Mouse (Mus musculus) ZHBTc4 (cell line): ENCODE data around the gene 1700023F06Rik.

Experiments used
- DNase-seq: peaks from one replicate; pipeline ENCODE4 v3.0.0-alpha.2; 2011; ENCODE audit warnings: low read depth, low spot score

Gene 1700023F06Rik

GRCm38 (mm10) chr11:103208458-103208857 is at the start of gene 1700023F06Rik:
Gene 1700023F06Rik (minus strand): TSS chr11:103208558.
- no peak for DNase-seq

DNA sequence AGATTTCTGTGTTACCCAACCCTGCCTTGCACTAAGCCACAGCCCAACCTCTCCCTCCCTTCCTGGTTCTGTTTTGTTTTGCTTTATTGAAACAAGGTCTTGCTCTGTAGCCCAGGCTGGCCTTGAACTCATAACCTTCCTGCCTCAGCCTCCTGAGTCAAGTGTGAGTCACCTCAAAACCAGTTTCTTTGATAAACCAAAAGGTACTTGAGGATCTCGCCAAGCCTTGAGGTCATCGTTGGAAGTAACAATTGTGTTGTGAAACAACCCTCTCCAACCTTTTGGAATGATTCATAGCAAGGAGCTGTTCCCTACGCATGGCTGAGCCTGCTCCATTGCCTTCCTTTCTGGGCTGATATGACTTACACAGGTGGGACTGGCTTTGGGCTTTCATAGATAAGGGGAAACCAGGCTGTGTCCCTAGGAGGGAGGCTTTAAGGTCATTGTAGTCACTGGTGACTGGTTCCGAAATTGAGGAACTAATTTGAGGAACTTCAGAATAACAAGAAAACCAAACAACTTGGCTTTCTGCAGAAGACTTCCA is 49.7 kb upstream of the 1700023F06Rik start:
- DNase-seq, result no peak

DNA sequence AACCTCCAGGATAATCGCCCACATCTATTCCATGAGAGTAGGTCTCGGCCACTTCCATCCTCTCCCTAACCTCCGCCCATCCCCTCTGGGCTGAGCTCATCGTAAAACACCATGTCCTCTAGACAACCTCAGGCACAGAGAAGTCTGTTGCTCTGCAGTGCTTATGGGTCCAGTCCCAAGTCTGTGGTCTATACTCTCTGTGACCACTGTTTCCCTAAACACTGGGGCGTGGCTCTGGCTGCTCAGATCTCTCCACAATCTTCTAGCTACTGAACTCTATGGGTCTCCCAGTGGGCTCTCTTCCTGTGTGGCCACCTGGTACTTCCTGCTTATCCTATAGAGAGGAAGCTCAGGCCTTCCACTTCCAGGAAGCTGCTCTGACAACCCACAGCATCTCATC is 45.2 kb upstream of the 1700023F06Rik start:
- DNase-seq, result no peak

DNA sequence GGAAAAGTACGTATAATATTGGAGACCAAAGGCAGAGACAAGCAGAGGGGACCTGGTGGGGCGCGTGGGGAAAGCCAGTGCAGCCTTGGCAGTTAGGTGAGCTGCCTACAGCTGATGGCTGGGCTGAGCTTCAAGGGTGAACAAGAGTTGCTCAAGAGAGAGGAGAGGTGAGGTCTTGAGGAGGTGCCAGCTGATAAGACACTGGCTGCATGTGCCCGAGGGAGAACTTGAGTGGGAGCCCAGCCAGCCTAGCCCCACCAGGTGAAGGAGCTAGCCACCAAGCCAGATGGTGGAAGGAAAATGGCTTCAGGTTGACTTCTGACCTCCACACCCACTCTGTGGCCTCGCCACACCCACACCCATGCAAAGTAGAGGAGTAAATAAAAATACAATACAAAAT is 44.0 kb upstream of the 1700023F06Rik start:
- no peak for DNase-seq

- DNase-seq, result no peak
Observed at GRCm38 (mm10) chr11:103250324-103250723, 42.0 kb upstream of the 1700023F06Rik start.

- no peak for DNase-seq
Observed at GRCm38 (mm10) chr11:103249509-103249908, 41.2 kb upstream of the 1700023F06Rik start.

DNA sequence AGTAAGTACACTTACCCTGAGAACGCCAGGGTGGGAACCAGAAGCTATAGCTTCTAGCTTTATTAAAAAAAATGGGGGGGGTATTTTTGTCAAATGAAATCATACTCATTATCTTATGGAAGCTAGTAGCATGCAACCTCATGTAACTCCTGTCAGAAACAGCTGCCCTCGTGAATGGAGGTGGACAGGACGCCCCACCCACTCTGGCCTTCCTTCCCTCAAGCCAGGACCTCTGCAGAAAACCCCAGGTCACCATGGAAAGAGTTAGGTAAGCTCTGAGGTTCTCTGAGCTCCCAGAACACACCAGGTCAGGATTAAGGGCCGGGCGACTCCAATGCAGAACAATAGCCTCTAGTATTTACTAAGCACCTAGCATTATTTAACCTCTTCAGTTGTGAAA is 40.5 kb upstream of the 1700023F06Rik start:
- no peak for DNase-seq

DNA sequence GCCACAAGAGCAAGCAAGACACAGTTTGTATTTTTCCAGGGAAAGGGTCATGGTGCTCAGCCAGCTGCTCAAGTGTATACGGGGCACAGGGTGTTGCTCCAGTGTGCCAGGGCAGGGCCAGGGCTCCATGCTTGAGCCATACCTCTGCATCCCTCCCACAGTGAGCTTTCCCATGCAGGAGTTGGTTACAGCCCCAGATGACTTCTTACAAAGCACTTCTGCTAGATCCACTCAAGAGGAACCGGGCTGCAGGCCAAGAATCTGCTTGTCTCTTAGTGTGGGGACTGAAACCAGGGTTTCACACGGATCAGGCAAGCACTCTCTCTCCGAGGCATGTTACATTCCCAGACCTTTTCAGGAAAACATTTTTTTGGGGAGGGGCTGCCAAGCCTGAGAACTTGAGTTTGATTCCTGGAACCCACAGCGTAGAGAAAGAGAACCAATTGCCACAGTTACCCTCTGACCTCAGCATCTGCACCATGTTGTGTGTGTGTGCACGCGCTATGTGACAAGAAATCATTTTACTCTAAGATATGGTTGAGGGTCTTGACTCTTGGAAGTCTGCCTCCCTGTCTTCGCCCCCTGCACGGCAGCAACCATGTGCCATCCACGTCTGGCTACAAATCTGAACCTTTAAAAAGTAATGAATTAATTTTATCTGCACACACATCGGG is 39.3 kb upstream of the 1700023F06Rik start:
- DNase-seq, result no peak

DNA sequence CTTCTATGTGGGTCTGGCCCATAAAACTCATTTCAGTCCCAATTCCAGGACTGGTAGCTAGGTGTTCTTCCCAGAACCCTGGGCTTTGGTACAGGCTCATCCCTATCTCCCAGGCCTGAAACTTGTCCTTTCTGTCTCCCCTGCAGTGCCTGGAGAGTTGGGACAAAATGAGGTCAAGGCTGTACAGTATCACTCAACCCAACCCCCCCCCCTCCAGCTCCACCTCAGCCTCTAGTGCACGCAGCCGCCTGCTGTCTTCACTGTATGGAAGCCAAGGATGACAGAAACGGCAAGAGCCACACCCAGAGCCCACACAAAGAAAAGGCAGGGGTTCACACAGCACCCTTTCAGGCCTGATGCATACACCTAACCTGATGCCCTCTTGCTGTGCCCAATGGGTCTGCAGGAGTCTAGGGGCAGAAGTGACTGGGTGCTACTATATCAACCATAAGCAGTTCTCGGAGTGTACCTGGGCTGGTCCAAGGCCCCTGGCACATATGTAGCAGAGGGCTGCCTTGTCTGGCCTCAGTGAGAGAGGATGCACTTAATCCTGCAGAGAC is 38.5 kb upstream of the 1700023F06Rik start:
- no peak for DNase-seq

DNA sequence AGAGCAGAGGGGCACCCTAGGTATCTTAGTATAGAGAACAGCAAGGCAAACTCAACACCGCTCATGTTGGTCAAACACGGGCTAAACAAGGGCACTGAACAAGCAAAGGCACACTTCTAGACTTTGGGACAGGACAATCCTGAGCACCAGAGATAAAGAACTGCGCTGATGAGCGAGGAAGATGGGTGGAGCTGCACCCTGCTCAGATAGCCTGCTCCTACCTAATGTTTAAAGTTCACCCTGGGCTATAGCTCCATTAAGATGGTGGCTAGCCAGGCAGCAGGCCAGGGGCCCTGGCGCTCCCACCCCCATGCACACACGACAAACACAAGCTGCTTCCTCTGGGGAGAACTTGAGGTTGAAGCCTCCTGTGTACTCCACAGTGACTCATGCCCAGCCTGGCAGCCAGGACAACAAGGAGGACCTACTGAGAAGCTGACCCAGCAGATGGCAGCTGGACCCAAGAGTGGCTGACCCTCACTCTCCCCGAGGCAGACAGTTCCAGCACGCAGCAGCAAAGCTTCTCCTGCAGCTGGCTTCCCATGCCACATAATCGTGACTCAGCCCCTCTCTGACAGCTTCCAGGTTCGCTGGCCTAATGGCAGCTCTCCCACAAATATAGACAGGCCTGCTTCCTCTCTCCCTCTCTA is 37.8 kb upstream of the 1700023F06Rik start:
- DNase-seq, result no peak

DNA sequence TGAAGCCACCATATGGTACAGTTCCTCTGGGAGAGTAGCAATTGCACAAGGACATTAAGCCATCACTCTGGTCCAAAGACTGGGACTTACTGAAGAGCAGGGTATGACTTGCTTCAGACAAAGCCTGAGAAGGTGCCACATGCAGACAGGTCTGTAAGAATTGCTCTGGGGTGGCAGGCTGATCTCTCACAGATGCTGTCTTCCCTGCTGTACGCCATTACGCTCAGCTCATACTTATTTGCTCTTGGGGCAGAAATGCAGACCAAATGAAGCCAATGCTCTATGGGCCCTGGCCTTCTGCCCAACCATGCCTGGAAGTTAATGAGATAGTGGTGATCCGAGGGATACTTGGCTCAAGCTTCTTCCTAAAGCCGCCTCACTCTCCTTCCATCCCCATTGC is 36.5 kb upstream of the 1700023F06Rik start:
- DNase-seq, result no peak

DNA sequence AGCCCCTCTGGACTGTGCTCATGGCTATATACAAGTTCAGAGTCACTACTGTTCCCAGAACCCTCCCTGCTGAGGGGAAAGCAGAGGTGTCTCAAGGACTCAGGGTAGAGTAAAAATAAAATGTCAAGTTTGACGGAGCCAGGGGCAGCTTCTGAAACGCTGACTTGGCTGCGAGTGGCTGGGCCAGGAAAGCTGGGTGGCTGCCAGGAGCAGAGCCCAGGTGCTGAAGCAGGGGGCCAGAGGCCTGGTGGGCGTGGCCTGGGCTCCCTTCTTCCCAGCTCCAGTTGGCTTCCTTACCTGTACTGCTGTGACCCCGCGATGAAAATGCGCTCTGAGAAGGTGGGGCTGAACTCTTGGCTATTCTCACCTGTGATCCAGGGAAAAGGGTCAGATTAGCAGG is 32.4 kb upstream of the 1700023F06Rik start:
- no peak for DNase-seq

GRCm38 (mm10) chr11:103237757-103238156 is 29.4 kb upstream of the 1700023F06Rik start:
- peak; percentile 79 for DNase-seq

GRCm38 (mm10) chr11:103236903-103237302 is 28.5 kb upstream of the 1700023F06Rik start:
- DNase-seq, result no peak

- no peak for DNase-seq
Observed at GRCm38 (mm10) chr11:103236431-103236830, 28.1 kb upstream of the 1700023F06Rik start.

GRCm38 (mm10) chr11:103235702-103236101 is 27.3 kb upstream of the 1700023F06Rik start:
- DNase-seq, result no peak

- DNase-seq, result no peak
Observed at GRCm38 (mm10) chr11:103234447-103234846, 26.1 kb upstream of the 1700023F06Rik start.

DNA sequence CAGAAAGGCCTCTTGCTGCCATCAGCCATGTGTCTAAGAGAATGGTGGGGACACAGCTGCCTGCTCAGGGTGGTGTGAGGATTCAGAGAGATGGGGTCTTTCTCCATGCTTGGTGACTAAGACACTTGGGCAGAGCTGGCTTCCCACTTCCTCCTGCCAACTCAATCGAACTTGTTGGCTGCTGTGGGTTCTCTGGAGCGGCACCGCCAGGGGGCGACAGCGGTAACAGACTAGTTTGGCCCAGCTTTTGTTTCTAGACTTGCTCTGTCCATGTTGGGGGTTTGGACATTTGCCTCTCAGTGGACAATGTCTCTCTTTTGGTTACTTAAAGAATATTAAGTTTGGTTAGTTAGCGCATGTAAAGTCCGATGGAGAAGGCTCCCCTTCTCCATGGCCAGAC is 24.6 kb upstream of the 1700023F06Rik start:
- DNase-seq, result peak; percentile 71

DNA sequence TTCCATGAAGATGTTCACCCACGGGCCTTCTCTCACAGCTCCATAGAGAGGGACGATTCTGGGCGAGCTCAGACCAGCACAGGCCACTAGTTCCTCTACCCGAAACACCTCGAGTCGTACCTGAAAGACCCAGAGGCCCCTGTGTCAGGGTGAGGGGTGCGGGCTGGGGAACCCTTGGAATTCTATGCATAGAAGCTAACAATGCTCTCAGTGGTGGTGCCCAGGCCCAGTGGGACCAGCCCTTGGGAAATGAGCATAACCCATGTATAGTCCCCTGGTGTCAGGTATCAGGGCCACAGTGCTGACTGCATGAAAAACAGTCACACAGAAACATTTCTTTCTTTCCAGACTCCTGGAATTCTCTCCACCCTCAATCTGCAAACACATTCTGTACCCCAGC is 23.0 kb upstream of the 1700023F06Rik start:
- DNase-seq, result no peak

DNA sequence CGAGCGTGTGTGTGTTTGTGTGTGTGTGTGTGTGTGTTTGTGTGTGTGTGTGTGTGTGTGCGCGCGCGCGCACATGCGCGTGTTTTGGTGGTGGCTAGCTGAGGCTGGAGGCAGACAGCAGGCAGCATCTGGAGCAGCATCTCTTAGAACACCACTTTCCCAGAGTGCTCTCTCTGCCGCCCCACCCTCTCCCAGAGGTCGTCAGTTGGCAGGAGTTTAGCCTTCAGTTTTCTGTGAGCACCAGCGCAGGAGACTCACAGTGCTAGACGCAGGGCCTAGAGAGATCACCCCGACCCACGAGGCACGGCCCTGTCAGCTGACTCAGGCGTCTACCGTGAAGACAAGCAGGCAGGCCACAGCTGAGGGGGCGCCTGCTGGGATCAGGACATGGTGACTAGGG is 22.3 kb upstream of the 1700023F06Rik start:
- peak; percentile 45 for DNase-seq

DNA sequence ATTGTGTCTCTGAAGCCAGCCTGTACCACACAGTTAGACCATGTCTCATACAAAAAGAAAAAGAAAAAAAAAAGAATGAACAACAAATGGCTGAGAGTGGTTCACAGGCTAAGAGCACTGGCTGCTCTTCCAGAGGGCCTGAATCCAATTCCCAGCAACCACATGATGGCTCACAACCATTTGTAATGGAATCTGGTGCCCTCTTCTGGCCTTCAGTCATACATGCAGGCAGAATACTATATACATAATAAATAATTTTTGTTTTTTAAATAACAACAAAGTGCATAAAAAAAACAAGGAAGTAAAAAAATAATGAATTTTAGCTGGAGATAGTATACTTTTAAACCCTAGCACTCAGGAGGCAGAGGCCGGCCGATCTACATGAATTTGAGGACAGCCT is 21.2 kb upstream of the 1700023F06Rik start:
- DNase-seq, result no peak

GRCm38 (mm10) chr11:103223951-103224456 is 15.6 kb upstream of the 1700023F06Rik start:
- peak; percentile 33 for DNase-seq

GRCm38 (mm10) chr11:103223444-103223843 is 15.1 kb upstream of the 1700023F06Rik start:
- no peak for DNase-seq
